Mouse (Mus musculus) testis, adult 2 months (tissue): ENCODE results near the gene Auts2.

Experiments used
- CTCF ChIP-seq: fragments of 200-500 bp; IDR thresholded peaks from 2 replicates; pipeline ENCODE4 v1.5.1; 2012; ENCODE audit warnings: low read depth, mild to moderate bottlenecking, inconsistent platforms, low read length, moderate library complexity; ENCODE audit not compliant: control insufficient read depth, insufficient read depth, insufficient replicate concordance
- POLR2A ChIP-seq: fragments of 200-500 bp; IDR thresholded peaks from 2 replicates; pipeline ENCODE4 v1.6.1; 2012; ENCODE audit warnings: low read depth, mild to moderate bottlenecking, inconsistent platforms, low read length, moderate library complexity; ENCODE audit not compliant: control insufficient read depth

DNA sequence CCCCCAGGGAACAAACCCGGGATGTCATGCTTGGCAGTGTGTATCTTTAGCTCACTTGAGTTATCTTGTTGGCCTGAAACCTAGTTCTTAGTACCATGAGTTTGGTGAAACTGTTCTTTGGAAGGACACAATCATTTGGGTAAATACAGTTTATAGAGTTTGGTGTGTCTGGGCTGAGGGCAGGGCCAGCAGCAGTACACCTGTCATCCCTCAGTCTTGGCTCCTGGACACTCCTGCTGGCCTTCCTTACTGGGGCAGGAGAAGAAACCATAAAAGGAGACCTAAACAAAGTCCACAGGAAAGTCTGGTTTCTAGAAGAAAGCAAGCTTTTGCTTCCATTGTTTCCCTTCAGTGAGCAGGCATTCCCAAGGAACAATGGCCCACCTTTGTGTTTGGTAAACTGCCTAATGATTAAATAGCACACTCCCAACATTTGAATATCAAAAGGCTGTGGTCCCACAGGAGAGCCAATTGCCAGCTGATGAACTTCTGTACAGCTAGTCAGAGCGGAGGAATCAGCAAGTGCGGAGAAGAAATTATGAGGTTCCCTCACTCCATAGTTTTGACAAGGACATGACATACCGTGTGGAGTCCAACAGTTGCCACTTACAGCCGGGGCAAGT, 979.4 kb downstream of the Auts2 start:
- TF ChIP-seq CTCF, result no peak
- TF ChIP-seq POLR2A, result no peak
